Mouse (Mus musculus) kidney, adult 8-10 months (tissue): Measurements from ENCODE around the gene Plpp1.

Experiments used
- DNase-seq, 2 experiments: peaks; one replicate each; pipeline ENCODE4 v3.0.0; 2022

The Plpp1 gene

DNA sequence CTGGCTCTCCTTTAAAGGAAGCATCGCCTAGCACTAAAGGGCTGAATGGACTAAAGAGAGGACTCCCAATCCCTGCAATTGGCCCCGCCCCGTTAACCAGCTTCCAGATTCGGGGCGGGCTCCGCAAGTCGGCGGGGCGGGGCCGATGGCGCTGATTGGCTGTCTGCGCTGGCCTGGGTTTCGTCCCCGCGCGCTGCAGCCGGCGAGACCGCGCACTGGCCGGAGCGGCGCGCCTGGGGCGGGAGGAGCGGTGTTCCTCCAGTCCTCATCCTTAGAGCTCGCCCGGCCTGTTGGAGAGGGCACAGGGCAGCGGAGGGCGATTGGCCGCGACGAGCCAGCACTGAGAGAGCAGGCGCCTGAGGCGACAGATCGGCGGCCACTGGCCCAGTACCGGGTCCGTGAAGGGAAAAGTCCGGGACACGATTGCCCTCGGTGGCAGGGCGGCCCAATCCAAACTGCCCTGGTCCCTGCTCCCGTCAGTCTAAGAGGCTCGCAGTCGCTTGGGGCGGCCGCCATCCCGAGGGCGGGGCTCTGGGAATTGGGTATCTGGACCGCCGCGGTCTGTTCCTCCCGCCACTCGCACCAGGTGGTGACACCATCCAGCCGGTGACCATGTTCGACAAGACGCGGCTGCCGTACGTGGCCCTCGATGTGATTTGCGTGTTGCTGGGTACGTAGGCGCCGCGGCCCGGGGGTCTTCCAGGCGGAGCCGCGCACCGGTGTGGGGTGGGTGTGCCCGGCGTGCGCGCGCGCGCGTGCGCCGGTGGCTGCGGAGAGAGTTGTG lies at the start of gene Plpp1:
Gene Plpp1 (plus strand): TSS at position 196 of the 784 bp plus-strand sequence.
- DNase-seq = peak; percentile 95 to 96

DNA sequence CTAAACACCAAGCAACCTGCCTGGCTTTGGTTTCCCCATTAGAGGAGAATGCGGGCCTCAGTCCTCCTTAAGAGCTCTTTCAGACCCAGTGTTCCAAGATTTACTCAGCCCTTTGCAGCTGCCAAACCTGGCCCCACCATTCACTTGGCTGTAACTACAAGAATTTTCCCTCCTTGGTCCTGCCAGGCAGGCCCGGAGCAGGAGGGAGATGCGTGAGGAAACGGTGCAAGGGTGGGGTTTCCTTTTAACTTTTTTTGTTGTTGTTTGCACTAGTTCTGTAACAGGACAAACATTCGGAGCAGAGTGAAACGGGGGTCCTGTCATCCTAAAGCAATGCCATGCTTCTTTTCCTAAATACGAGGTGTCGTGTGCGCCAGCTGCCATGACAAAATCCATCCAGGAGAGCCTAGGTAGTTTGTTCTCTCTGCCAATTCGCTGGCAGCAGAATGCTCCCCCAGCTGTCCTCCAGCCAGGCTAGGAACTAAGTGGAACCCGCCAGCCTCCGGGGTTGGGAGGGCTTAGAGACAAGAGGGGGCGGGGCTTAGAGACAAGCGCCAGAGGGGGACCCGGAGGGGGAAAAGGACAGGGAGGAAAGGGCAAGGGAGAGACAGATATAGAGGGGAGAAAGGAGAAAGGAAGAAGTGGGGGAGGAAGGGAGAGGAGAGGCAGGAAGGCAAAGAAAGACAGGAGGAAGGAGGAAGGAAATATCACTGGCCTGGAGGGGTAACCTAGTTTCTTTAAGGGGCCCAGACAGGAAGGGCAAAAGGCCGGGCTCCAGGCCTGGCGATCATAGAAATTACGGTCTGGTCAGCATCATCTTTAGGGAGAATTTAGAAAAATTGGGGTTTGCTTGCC lies 48.9 kb upstream of the Plpp1 start:
- DNase-seq = peak in 1 of 2 experiments; percentile 66

DNA sequence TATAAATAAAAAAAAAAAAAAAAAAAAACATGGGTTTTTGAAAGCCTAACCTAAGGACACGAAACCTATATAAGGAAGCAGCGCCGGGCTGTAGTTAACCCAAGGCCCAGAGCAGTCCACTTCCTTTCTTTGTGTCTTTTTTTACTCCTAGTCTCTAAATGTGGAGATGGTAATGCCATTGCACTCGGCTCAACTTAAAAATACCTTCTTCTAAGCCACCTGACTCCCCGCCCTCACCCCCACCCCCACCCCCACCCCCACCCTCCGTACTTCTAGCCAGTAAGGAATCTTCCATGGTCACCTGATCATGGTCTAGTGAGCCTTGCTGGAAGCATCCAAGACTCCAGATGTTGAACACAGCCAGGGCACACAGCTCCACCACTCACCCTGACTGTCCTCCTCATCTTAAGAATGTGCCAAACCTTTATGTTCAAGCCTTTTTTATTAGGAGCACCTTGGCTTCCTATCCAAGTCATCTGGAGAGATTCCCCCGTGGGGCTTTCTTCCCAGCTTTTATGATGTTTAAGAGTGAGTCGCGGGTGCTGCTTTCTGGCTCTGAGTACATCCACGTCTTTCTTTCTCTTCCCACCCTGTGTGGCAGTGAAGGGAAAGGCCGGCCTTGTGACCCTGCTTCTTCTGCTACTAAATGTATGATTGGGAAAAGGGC lies 48.1 kb upstream of the Plpp1 start:
- no peak for DNase-seq

DNA sequence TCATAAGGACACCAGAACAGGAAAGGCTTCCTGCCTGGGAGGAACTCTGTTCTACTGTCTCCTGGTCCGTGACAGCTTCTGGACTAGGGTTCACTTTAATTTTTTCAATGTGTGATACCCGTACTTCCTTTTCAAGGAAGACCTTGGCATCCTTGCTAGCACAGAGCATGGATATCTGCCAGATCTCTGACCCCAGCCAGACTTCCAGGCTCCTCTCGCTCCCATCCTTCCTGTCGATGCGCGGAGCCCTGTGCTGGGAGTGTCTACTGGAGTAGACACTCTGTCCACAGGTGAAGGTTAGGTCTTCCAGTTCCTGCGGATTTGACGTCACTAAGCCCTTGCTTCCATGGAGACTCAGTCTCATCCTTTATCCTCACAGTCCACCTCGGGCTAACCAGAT lies 47.1 kb upstream of the Plpp1 start:
- DNase-seq = peak; percentile 72 to 83

DNA sequence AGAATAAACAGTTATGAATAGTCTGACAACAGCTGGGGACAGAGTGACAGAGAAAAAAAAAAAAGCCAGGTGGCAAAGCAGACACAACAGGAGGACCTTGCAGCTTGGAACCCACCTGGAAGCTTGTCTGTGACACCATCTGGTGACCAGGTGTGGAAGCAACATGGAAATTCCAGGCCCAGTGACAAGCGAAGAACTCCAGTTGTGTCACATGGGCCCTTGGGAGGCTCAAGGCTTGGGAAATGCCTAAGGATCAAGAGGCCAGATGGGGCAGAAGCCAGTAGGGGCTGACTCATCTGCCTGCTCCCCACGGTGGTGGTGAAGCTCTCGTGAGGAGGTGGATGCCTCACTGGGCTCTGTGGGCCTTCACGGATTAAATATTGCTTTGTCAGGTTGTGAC lies 45.7 kb upstream of the Plpp1 start:
- no peak for DNase-seq

DNA sequence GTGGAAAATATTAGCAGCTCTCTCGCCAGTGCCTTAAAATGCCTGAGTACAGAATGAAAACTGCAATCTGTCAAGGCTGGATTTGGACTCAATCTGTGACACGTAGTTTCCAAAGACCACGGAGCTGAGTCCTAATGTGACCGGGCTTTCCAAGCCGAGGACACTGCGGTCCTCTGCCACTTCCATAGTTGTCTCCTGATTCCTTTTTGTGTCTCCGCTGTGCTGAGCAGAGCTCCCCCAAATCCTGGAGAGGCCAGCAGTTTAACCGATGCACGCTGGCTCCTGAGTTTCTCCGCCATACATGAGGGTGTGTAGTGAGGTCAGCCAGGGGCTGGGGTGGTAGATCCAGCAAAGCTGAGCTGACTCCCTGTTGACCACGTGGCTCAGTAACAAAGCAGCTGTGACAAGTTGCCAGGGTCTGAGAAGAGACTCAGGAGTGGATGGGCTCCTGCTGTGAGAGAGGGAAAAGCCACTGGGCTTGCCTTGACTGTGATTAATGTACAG lies 45.0 kb upstream of the Plpp1 start:
- no peak for DNase-seq

DNA sequence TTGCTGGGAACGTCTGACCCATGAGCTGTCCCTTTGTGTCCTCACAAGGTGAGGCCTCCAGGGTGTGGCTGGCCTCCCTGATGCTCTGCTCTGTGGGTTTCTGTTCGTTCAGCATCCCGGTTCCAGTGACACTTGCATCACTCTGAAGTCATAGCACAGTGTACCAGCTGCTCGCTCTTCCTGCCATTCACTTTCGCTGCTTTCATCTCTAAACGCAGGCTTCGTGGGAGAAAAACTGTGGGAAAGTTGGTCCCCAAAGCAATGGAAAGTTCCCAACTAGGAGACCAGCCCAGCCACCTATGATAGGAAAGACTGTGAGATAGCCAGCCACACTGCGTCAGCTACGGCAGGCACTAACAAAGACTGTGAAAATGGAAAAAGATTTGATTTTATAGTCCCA lies 43.2 kb upstream of the Plpp1 start:
- DNase-seq = no peak

DNA sequence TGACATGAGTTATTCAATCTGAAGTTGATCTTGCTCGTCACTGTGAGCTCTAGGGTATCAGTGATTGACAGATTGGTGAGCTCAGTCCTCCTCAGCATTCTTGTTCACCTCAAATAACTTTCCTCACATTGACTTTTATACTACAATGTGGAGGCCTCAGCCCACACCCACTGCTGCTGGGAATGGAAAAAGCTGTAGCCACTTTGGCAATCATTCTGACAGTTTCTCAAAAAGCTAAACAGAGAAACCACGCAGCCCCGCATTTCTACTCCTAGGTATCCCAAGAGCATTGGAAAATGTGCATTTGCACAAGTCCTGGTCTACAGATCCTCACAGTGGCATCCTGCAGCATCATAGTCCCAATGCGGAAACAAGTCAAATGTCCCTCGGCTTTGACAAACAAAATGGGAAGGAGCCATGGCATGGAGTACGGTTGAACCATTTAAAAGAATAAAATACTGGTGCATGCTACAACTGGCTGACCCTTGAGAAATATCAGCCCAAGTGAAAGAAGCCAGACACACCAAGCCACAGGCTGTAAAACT lies 42.0 kb upstream of the Plpp1 start:
- DNase-seq = no peak

DNA sequence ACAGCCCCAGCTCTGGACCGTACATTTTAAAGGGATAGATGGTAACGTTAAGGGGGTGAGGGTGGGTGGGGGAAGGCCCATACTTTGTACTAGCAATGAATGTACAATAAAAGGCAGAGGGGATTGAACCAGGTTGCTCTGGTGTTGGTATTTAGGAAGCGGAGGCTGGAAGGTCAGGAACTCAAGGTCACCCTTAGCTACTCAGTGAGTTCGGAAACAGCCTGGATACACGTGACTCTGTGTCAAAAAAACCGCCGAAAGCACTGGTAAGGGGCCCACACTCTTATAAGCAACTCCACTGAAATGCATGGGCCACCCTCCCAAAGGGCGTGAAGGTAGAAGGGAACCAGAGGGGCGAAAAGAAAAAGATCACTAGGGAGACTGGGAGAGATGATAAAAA lies 41.2 kb upstream of the Plpp1 start:
- DNase-seq = no peak

DNA sequence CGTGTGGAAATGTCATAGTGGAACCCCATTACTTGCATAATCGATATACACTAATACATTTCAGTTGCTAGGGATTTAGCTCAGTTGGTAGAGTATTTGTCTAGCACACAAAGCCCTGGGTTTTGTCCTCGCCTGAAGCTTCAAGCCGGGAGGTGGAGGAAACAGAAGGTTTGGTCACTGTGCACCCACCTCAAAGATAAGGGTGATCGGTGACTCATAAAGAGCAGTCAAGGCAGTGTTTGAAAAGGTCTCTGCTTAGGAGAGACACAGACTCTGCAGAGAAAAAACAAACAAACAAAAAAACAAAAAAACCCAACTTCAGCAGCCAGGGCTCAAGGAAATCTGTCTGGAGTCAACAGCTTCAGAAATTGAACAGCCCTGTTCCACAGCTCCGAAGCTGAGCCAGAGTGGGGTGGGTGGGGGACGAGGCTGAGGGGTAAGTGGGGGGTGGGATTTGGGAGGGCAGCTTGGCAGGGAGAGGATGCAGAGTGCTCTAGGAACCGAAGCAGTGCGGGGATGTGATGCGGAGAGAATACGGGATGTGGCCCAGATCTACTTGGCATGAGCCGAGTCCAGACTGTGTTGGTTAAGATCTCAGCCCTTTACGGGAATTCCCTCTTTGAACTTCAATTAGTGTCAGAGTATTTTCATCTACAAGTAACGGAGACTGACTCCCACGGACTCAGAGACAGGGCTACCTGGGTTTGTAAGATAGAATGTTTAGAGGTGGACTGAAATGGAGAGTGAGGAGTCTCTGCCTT lies 40.6 kb upstream of the Plpp1 start:
- no peak for DNase-seq

DNA sequence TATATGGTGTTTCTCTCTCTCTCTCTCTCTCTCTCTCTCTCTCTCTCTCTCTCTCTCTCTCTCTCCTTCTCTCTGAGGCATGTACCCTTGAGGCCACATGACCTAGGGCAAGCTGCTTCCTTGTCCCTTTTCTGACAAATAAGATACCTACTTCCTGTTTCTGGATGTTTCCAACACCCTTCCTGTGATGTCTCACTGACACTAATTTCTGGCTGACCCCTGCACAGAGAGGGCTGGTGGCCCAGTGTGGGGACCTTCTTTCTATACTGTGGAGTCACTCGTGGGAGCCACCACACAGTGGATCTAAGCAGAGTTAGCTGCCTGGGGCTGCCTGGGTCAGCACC lies 40.1 kb upstream of the Plpp1 start:
- no peak for DNase-seq

DNA sequence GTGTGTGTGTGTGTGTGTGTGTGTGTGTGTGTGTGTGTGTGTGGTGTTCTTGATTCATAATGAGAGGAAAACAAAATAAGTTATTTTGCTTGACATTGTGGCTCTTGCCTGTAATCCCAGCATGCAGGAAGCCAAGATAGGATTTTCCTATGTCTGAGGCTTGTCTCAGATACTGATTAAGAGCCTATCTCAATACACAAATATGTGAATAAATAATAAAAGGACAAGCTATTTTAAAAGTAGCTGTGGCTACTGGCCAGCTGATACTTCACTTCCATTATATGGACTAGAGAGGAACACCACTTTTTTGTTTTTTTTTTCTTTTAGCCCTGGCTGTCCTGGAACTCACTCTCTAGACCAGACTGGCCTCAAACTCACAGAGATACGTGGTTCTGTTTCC lies 38.8 kb upstream of the Plpp1 start:
- no peak for DNase-seq

DNA sequence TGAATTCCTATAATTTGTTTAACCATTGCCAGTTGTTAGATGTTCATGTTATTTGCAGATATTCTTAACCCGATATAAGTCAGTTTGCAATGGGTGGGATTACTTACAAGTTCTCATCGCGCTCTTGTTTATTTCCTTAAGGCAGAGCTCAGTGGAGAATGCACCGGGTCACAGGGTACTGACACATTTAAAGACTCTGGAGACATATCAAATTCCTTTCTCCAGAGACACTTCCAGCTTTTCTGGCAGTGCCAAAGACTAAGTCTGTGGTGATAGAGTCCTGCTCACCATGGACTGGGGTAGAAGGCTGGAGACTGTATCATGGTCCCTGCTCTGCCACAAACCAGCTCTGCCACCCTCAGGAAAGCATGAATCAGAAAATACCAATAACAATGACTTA lies 38.0 kb upstream of the Plpp1 start:
- no peak for DNase-seq

DNA sequence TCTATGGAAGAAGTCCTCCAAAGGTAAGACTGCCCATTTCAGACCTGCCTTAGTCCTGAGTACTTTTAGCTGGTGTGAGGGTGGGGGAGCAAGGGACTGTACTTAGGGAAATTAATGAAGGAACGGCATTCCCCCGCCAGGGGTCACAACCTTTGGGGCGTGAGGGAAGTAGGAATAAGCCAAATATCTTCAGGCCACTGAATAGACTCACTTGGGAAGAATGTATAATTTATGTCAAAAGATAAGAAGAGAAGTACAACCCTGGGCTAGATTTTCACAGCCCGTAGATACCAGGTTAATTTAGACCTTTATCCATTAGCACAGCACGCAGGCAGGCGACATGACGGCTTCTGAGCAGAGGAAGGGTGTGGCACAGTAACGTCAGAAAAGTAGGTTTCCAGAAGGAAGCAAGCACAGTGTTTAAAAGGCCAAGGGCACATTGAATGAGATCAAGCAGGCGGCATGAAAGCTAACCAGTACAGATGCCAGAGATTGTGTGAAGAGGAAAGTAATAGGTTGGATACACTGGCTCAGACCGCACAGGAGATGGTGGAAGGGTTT lies 37.0 kb upstream of the Plpp1 start:
- peak in 1 of 2 experiments; percentile 65 for DNase-seq

DNA sequence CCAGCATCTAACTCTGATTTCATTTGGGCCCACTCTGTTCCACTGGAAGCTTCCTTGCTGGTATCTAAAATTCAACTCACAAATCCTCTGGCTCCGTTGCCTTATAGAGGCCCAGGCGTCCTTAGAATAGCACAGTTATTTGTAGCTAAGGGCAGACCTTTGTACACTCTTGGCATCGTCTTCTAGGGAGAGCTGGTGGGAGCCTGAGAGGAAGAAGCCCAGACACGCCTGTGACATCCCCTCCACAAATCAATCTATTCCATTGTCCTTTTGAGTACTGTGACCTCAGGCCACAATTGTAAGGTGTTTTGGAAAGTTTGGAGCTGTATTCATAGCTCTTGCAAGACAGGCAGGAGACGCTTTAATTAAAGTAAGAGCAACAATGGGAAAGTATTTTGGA lies 36.0 kb upstream of the Plpp1 start:
- DNase-seq = peak in 1 of 2 experiments; percentile 82

DNA sequence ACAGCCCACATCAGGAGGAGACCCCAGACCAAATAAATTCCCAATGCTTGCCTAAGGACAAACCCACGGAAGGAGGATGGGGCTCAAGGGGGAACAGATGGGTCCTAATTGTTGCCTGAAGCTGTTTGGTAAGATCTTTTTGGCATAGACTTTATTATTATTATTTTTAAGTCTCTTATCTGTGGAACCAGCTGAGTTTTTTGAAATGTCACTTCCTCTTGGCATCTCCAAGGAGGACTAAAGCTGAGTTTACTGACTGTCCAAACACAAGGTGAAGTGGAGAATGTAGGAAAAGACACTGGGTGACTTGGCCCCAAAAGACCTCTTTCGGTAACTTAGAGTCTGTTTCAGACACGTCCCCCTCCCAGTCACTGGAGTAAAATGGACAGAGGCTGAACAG lies 34.9 kb upstream of the Plpp1 start:
- no peak for DNase-seq

DNA sequence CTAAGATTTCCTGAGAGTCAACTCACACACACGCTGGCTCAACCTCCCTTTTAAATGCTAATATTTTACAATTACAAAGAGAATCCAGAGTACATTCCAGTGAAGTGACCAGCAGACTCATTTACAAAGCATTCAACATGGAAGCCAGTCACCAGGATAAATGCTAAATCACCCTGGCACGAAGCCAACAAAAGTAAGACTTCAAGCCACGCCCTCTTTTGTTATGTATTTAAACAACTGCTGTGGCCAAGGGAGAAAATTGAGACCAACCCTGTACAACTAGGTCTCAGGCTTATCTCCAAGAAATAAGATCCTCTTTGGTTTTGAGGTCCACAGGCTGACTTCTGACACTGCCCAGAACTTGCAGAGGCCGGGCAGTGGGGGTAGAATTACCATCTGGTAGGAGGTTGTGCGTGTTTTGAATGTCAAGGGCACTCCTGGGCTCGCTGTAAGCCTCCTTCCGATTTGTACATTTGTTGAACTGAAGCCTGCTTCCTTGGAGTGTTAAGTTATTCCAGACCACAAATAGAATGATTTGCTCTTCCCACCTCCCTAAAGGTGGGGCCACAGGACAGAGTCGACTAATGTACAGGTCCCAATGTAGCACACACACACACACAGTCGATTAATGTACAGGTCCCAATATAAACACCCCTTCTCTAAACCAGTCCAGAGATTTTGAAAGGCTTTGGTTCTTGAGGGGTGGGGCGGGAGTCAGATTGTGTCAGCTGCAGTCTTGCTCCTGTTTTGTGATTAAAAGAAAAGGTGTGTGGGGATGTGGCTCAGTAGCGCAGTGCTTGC lies 29.9 kb upstream of the Plpp1 start:
- DNase-seq = no peak

DNA sequence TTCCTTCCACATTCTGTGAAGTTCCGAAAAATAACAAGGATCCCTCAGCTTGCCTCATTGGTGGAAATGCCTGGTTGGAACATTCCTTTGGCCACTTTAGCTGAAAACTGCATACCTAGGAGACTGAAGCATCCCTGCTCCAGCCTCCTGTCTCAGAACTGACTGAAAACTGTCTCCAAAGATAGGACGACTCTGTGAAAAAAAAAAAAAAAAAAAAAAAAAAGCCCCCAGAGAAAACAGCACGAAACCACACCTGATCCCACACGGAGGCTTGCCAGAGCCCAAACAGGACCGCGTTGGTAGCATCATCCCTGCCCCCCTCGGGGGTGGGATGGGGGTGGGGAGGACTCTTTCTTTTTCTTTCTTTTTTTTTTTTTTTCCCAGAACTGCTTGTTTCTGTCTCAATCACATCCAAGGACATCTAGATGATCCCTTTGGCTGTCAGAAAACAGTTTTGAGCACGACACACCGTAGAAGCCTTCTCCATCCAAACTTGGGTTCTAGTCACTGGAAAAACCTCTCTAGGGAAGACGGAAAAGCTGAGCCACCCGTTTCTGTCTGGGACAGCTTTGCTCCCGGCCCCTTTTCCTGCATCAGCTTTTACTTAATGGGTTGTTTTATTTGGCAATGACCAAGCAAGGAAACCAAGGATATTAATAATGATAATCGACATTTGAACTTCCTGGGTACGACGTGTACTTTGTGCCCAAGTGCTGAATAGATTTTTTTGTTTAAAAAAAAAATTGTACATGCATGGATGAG lies 29.0 kb upstream of the Plpp1 start:
- DNase-seq = peak; percentile 54 to 63

DNA sequence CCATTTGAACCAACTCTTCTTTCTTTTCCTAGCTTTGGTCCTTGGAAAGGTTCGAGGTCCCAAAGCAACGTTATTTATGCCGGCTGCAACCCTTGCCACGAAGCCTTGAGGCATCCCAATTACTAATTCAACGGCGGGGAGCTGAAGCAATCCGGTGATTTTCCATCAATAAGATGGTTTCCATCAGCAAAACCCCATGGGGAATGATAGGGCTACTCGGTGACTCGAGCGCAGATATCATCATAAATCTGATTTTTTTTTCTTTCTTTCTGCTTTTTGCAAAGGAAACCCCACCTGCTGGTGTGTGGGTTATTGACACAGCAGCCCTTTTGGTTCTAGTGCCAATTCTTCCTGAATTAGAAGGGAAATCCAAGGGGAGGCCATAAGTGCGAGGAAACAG lies 28.3 kb upstream of the Plpp1 start:
- DNase-seq = peak; percentile 29 to 58

DNA sequence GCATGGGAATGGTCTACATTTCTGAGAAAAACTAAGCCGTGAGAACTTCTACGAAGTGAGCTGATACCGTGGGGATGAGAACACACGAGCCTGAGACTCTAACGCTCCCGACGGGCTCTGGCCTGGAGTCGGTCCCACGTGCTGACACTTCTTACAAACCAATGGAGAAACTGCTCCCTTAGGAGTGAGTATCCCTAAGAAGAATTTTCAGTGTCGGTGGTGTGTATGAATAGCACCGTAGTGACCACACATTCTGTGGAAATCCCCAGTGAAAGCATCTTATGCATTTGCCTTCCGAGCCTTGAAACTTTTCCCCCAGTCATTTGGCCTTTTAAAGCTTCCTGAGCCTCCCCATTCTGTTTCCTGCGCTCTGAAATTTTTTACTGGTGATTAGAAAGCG lies 27.7 kb upstream of the Plpp1 start:
- DNase-seq = no peak
